Mouse (Mus musculus): ENCODE measurements at regions not wholly inside any gene's neighbourhood (a gene's known extent, or its start where the extent isn't known, plus 50 kb on each side); places are given as distances from the start of the nearest gene placed in this dataset.

DNA sequence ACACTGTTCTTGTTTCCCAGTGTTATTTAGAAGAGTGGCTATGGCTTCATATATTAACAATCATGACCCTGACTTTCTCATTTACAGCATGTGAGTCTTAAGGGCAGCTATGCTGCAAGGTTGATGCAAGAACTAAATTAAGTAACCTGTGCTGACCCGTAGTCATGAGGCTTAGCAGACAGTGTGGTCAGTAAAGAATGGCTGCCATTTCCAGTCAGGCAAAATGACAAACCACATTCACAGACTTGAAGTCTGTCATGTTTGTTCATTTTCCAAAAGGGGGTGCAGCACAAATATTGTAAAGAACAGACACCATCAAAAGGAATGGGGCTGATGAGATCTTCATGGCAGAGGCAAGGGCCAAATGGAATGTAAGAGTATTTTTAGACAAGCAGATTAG, 435.2 kb downstream of the Gpam start:
- 85% methylated on average over 1 of the region's 1 CpGs for WGBS
- no peak for ATAC-seq (ENCODE audit: low FRiP score, low TSS enrichment)
- no peak for TF ChIP-seq EP300 (optimal IDR thresholded peaks at IDR 0.05)
- TF ChIP-seq CTCF (IDR thresholded peaks at IDR 0.05; ENCODE audit: low read depth): no peak
- Histone ChIP-seq H3K27me3 (ENCODE audit: control insufficient read depth, insufficient read depth, low read length) (no peaks in the 10 kb centered on the region), H3K36me3 (ENCODE audit: control insufficient read depth, insufficient read depth, low read length) (no peaks in the 10 kb centered on the region), H3K4me1 (replicated peaks; ENCODE audit: control insufficient read depth, insufficient read depth) (no peaks in the 10 kb centered on the region), H3K27ac (replicated peaks) (no peak overlapping the region), H3K9me3 (ENCODE audit: control insufficient read depth, low read length) (no peaks in the 10 kb centered on the region), H3K4me2 (replicated peaks; ENCODE audit: low read depth) (no peak overlapping the region), H3K9ac (ENCODE audit: low read length) (no peak overlapping the region), H3K4me3 (ENCODE audit: low read depth, low read length) (no peak overlapping the region)
- no peak for DNase-seq (ENCODE audit: low spot score)

DNA sequence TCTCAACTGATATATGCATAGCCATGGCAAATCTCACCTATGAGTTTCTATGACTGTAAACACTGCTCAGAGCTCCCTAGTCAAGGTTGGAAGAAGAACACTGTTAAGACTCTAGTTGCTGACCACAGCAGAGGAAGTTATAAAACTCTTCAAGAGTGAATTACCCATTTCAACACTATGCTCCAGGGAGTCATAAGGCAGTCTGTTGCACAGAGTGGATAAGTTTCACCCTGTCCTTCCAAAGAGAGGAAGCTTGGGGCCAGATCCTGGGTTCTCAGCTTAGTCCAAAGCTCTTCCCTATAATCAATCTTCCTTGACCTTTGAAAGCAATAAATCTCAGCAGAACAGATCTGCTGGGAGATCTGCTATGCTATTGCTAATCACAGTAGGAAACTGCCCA, 438.4 kb downstream of the Gpam start:
- Histone ChIP-seq H3K27me3 (ENCODE audit: control insufficient read depth, insufficient read depth, low read length) (no peaks in the 10 kb centered on the region), H3K27ac (replicated peaks) (no peak overlapping the region), H3K4me1 (replicated peaks; ENCODE audit: control insufficient read depth, insufficient read depth) (no peaks in the 10 kb centered on the region), H3K9ac (ENCODE audit: low read length) (no peak overlapping the region), H3K9me3 (ENCODE audit: control insufficient read depth, low read length) (no peaks in the 10 kb centered on the region), H3K36me3 (ENCODE audit: control insufficient read depth, insufficient read depth, low read length) (no peaks in the 10 kb centered on the region), H3K4me3 (ENCODE audit: low read depth, low read length) (no peak overlapping the region), H3K4me2 (replicated peaks; ENCODE audit: low read depth) (no peak overlapping the region)
- TF ChIP-seq EP300 (optimal IDR thresholded peaks at IDR 0.05) (no peak), CTCF (IDR thresholded peaks at IDR 0.05; ENCODE audit: low read depth) (no peak)
- ATAC-seq (ENCODE audit: low FRiP score, low TSS enrichment) (no peak), DNase-seq (ENCODE audit: low spot score) (no peak)

DNA sequence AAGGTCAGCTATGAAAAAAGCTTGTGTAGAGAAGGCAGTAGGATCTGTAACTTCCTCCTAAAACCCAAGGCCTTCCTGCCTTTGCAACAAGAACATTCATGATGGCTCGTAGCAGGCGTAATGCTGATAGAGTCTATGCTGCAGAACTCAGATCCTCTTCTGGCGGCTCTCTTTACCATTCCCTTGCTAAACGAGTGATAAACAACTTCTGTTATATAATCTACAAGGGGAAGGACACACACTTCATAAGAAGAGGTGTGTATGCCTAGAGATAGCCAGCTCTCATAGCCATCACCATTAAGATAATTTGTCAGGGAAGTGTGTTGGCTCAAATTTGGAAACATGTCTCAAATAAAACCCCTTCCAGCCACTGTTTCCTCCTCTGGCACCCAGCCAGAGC, 441.9 kb downstream of the Gpam start:
- H3K36me3 ChIP-seq (ENCODE audit: control insufficient read depth, insufficient read depth, low read length): no peaks in the 10 kb centered on the region
- H3K9ac ChIP-seq (ENCODE audit: low read length): no peak overlapping the region
- H3K27me3 ChIP-seq (ENCODE audit: control insufficient read depth, insufficient read depth, low read length): no peaks in the 10 kb centered on the region
- ATAC-seq (ENCODE audit: low FRiP score, low TSS enrichment): no peak
- H3K9me3 ChIP-seq (ENCODE audit: control insufficient read depth, low read length): no peaks in the 10 kb centered on the region
- H3K4me3 ChIP-seq (ENCODE audit: low read depth, low read length): no peak overlapping the region
- H3K27ac ChIP-seq (replicated peaks): no peak overlapping the region
- no peak for DNase-seq (ENCODE audit: low spot score)
- no peak for TF ChIP-seq CTCF (IDR thresholded peaks at IDR 0.05; ENCODE audit: low read depth)
- TF ChIP-seq EP300 (optimal IDR thresholded peaks at IDR 0.05): no peak
- WGBS: 76% methylated on average over 4 of the region's 4 CpGs
- H3K4me2 ChIP-seq (replicated peaks; ENCODE audit: low read depth): no peak overlapping the region
- H3K4me1 ChIP-seq (replicated peaks; ENCODE audit: control insufficient read depth, insufficient read depth): no peaks in the 10 kb centered on the region

All from stomach, postnatal 0 days (tissue).